Comparison of ENCODE assay signal across 12 mouse cellular contexts in the genomic region with DNA sequence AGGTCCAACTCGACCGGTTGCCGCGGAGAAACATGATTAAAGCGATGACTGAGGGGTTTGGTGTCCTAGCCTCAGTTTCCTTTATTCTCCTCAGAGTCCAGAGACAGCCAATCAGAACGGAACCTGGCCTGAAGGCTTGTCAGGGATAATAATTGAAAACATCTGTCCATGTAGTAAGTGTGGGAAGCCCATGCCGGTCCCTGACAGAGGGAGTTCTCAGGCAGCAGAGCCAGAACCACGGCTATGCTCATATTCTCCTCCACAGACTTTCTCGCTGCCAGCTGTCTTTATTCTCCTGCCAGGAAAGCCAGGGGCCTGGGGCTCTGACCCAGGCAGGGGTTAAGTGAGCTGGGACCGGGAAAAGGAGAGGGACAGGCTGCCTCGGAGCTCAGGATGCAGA.
DNase-seq lines count a peak whose midpoint lies in the region; ATAC-seq lines count a peak whose summit lies in the region.
"Had no signal": no experiment of that assay in that cellular context is flagged by ENCODE, and none has a peak within 500 bp of the region (broad histone marks: within the 10 kb centered on the region; RNA-seq: fewer than 3 reads in every experiment).

No protein-coding gene starts in this region.

- no peak overlapping the region for H3K9ac ChIP-seq in hindbrain, embryonic 16.5 days (ENCODE audit: low read depth, low read length)
- H3K9ac ChIP-seq in midbrain, embryonic 14.5 days (replicated peaks; ENCODE audit: low read length): no peak overlapping the region
- H3K9ac ChIP-seq in embryonic facial prominence, embryonic 15.5 days: no peak overlapping the region
- H3K9ac ChIP-seq in stomach, embryonic 16.5 days (ENCODE audit: low read length): no peak overlapping the region
- H3K9ac ChIP-seq: hindbrain, embryonic 12.5 days had no signal

- ATAC-seq in hindbrain, embryonic 16.5 days: no peak
- ATAC-seq in midbrain, embryonic 14.5 days (ENCODE audit: low FRiP score, low TSS enrichment): no peak
- ATAC-seq in embryonic facial prominence, embryonic 15.5 days (ENCODE audit: insufficient number of reproducible peaks, low FRiP score, low TSS enrichment, low read depth): no peak; the same call in 1 of the 2 replicates
- peak; percentile 23; the same call in 1 of the 2 replicates for ATAC-seq in stomach, embryonic 16.5 days (ENCODE audit: insufficient read depth, low FRiP score)
- no peak for ATAC-seq in megakaryocyte progenitor cell, adult 5-6 weeks (replicated peaks; ENCODE audit: poor library complexity)

- no peak overlapping the region for H3K4me3 ChIP-seq in hindbrain, embryonic 10.5 days
- H3K4me3 ChIP-seq in hindbrain, embryonic 16.5 days (ENCODE audit: low read length): no peak overlapping the region
- H3K4me3 ChIP-seq in midbrain, embryonic 10.5 days: no peak overlapping the region
- no peak overlapping the region for H3K4me3 ChIP-seq in midbrain, embryonic 14.5 days (replicated peaks; ENCODE audit: low read depth, low read length)
- H3K4me3 ChIP-seq in embryonic facial prominence, embryonic 15.5 days (replicated peaks): no peak overlapping the region
- H3K4me3 ChIP-seq in stomach, embryonic 16.5 days (replicated peaks; ENCODE audit: low read length): no peak overlapping the region
- H3K4me3 ChIP-seq: hindbrain, embryonic 12.5 days; megakaryocyte, embryonic 14.5 days had no signal

- no peaks in the 10 kb centered on the region for H3K9me3 ChIP-seq in hindbrain, embryonic 10.5 days
- no peaks in the 10 kb centered on the region for H3K9me3 ChIP-seq in hindbrain, embryonic 16.5 days (ENCODE audit: control insufficient read depth, low read length)
- H3K9me3 ChIP-seq in midbrain, embryonic 10.5 days (replicated peaks): no peaks in the 10 kb centered on the region
- no peaks in the 10 kb centered on the region for H3K9me3 ChIP-seq in midbrain, embryonic 14.5 days (ENCODE audit: control insufficient read depth, low read length)
- no peaks in the 10 kb centered on the region for H3K9me3 ChIP-seq in embryonic facial prominence, embryonic 15.5 days (replicated peaks)
- H3K9me3 ChIP-seq in stomach, embryonic 16.5 days (replicated peaks; ENCODE audit: control insufficient read depth, low read length): no peaks in the 10 kb centered on the region
- H3K9me3 ChIP-seq: hindbrain, embryonic 12.5 days; megakaryocyte, embryonic 14.5 days had no signal

- no peak overlapping the region for H3K4me2 ChIP-seq in hindbrain, embryonic 16.5 days (ENCODE audit: low read length)
- H3K4me2 ChIP-seq in midbrain, embryonic 14.5 days (ENCODE audit: low read length): no peak overlapping the region
- peak overlapping the region; percentile 40 for H3K4me2 ChIP-seq in embryonic facial prominence, embryonic 15.5 days (replicated peaks)
- no peak overlapping the region for H3K4me2 ChIP-seq in stomach, embryonic 16.5 days (ENCODE audit: low read depth, low read length)
- H3K4me2 ChIP-seq: hindbrain, embryonic 12.5 days had no signal

- WGBS in hindbrain, embryonic 10.5 days: 67% methylated on average over 11 of the region's 11 CpGs
- WGBS in hindbrain, embryonic 16.5 days: 66% methylated on average over 11 of the region's 11 CpGs
- 76% methylated on average over 11 of the region's 11 CpGs for WGBS in midbrain, embryonic 10.5 days
- 77% methylated on average over 11 of the region's 11 CpGs for WGBS in midbrain, embryonic 14.5 days
- WGBS in embryonic facial prominence, embryonic 15.5 days: 22% methylated on average over 11 of the region's 11 CpGs
- WGBS in stomach, embryonic 16.5 days: 44% methylated on average over 11 of the region's 11 CpGs

- H3K27ac ChIP-seq in hindbrain, embryonic 10.5 days: peak overlapping the region; percentile 36; the same call in 1 of the 2 replicates
- H3K27ac ChIP-seq in hindbrain, embryonic 16.5 days (ENCODE audit: low read depth, low read length): no peak overlapping the region
- H3K27ac ChIP-seq in midbrain, embryonic 10.5 days (replicated peaks): peak overlapping the region; percentile 38; the same call in 1 of the 2 replicates
- H3K27ac ChIP-seq in midbrain, embryonic 14.5 days (replicated peaks; ENCODE audit: low read depth, low read length): no peak overlapping the region
- H3K27ac ChIP-seq in embryonic facial prominence, embryonic 15.5 days (replicated peaks): peak overlapping the region; percentile 69
- H3K27ac ChIP-seq in stomach, embryonic 16.5 days (ENCODE audit: low read length): peak overlapping the region; percentile 90
- H3K27ac ChIP-seq: hindbrain, embryonic 12.5 days had no signal

- no peaks in the 10 kb centered on the region for H3K27me3 ChIP-seq in hindbrain, embryonic 10.5 days (ENCODE audit: insufficient read depth, poor library complexity, severe bottlenecking)
- H3K27me3 ChIP-seq in hindbrain, embryonic 16.5 days (replicated peaks; ENCODE audit: control insufficient read depth, insufficient read depth, low read length): no peaks in the 10 kb centered on the region
- H3K27me3 ChIP-seq in midbrain, embryonic 10.5 days (ENCODE audit: low read depth, poor library complexity, severe bottlenecking): no peaks in the 10 kb centered on the region
- H3K27me3 ChIP-seq in midbrain, embryonic 14.5 days (ENCODE audit: control insufficient read depth, insufficient read depth, low read length): no peaks in the 10 kb centered on the region
- H3K27me3 ChIP-seq in embryonic facial prominence, embryonic 15.5 days: no peaks in the 10 kb centered on the region
- H3K27me3 ChIP-seq in stomach, embryonic 16.5 days (ENCODE audit: control insufficient read depth, insufficient read depth, low read length): no peaks in the 10 kb centered on the region
- H3K27me3 ChIP-seq: CH12.LX; hindbrain, embryonic 12.5 days; megakaryocyte, embryonic 14.5 days had no signal

- H3K4me1 ChIP-seq in hindbrain, embryonic 10.5 days (replicated peaks): peaks cover 4% of the 10 kb centered on the region; the same call in 1 of the 2 replicates
- no peaks in the 10 kb centered on the region for H3K4me1 ChIP-seq in hindbrain, embryonic 16.5 days (ENCODE audit: control insufficient read depth, insufficient read depth, low read depth, low read length)
- H3K4me1 ChIP-seq in midbrain, embryonic 10.5 days: no peaks in the 10 kb centered on the region
- H3K4me1 ChIP-seq in midbrain, embryonic 14.5 days (ENCODE audit: control insufficient read depth, insufficient read depth, low read length): no peaks in the 10 kb centered on the region
- H3K4me1 ChIP-seq in embryonic facial prominence, embryonic 15.5 days: peaks cover 6% of the 10 kb centered on the region; the same call in 1 of the 2 replicates
- no peaks in the 10 kb centered on the region for H3K4me1 ChIP-seq in stomach, embryonic 16.5 days (ENCODE audit: control insufficient read depth, insufficient read depth, low read length)
- H3K4me1 ChIP-seq: hindbrain, embryonic 12.5 days had no signal

- H3K36me3 ChIP-seq in hindbrain, embryonic 10.5 days: no peaks in the 10 kb centered on the region
- no peaks in the 10 kb centered on the region for H3K36me3 ChIP-seq in hindbrain, embryonic 16.5 days (ENCODE audit: control insufficient read depth, insufficient read depth, low read length)
- no peaks in the 10 kb centered on the region for H3K36me3 ChIP-seq in midbrain, embryonic 10.5 days
- no peaks in the 10 kb centered on the region for H3K36me3 ChIP-seq in midbrain, embryonic 14.5 days (ENCODE audit: control insufficient read depth, insufficient read depth, low read length)
- no peaks in the 10 kb centered on the region for H3K36me3 ChIP-seq in embryonic facial prominence, embryonic 15.5 days
- H3K36me3 ChIP-seq in stomach, embryonic 16.5 days (ENCODE audit: control insufficient read depth, insufficient read depth, low read length): no peaks in the 10 kb centered on the region
- H3K36me3 ChIP-seq: hindbrain, embryonic 12.5 days had no signal

- DNase-seq in hindbrain, embryonic 10.5 days (ENCODE audit: low spot score): peak; percentile 40
- DNase-seq in midbrain, embryonic 10.5 days (ENCODE audit: low spot score): no peak
- DNase-seq in midbrain, embryonic 14.5 days: no peak
- no peak for DNase-seq in adrenal gland, adult 2 months
- DNase-seq: cerebellum, adult 2 months had no signal

Comparison
In these comparisons a context has a peak if more than half of its experiments do, and no peak if none do; other contexts are left out.
1. H3K27ac ChIP-seq: peak in hindbrain, embryonic 10.5 days (single experiment), midbrain, embryonic 10.5 days (single experiment), embryonic facial prominence, embryonic 15.5 days (single experiment) and stomach, embryonic 16.5 days (single experiment); none in hindbrain, embryonic 16.5 days (single experiment) and midbrain, embryonic 14.5 days (single experiment).